Mouse (Mus musculus) right cerebral cortex, adult 2 months (tissue): ENCODE measurements around the gene Avp.
A peak's percentile ranks its signal among the peaks of the same experiment; 100 is the strongest.

Experiments
- DNase-seq, 2 experiments: peaks; one replicate each; pipeline ENCODE4 v3.0.0; 2021 to 2022; ENCODE audit warnings: low spot score in 2 of 2

The Avp gene

GRCm38 (mm10) chr2:130574960-130575359 lies 7.4 kb downstream of the Avp start:
- DNase-seq, result no peak

- no peak for DNase-seq
Measured at GRCm38 (mm10) chr2:130569926-130570325, 12.4 kb downstream of the Avp start.

- no peak for DNase-seq
Measured at GRCm38 (mm10) chr2:130568921-130569320, 13.4 kb downstream of the Avp start.

GRCm38 (mm10) chr2:130564983-130565382 lies 17.4 kb downstream of the Avp start:
- no peak for DNase-seq

GRCm38 (mm10) chr2:130564063-130564462 lies 18.3 kb downstream of the Avp start:
- DNase-seq, result peak in 1 of 2 experiments; percentile 37

- peak; percentile 91 to 93 for DNase-seq
Measured at GRCm38 (mm10) chr2:130563212-130564055, 18.9 kb downstream of the Avp start, which contains the start of gene Mrps26. Gene Mrps26, plus strand, starts transcription at chr2:130563742.

GRCm38 (mm10) chr2:130558015-130558414 lies 24.3 kb downstream of the Avp start:
- DNase-seq, result no peak

GRCm38 (mm10) chr2:130557462-130557861 lies 24.9 kb downstream of the Avp start:
- no peak for DNase-seq

- no peak for DNase-seq
Measured at GRCm38 (mm10) chr2:130556292-130556691, 26.1 kb downstream of the Avp start.

GRCm38 (mm10) chr2:130554841-130555240 lies 27.5 kb downstream of the Avp start:
- no peak for DNase-seq

- DNase-seq, result no peak
Measured at GRCm38 (mm10) chr2:130546957-130547356, 35.4 kb downstream of the Avp start.

- DNase-seq, result no peak
Measured at GRCm38 (mm10) chr2:130540266-130540665, 42.1 kb downstream of the Avp start.

- no peak for DNase-seq
Measured at GRCm38 (mm10) chr2:130538876-130539546, 43.3 kb downstream of the Avp start.

- DNase-seq, result no peak
Measured at GRCm38 (mm10) chr2:130536890-130537289, 45.5 kb downstream of the Avp start.

GRCm38 (mm10) chr2:130535017-130535416 lies 47.3 kb downstream of the Avp start:
- no peak for DNase-seq

GRCm38 (mm10) chr2:130532201-130532600 lies 50.2 kb downstream of the Avp start:
- DNase-seq, result no peak
